Mouse (Mus musculus): ENCODE measurements at regions not wholly inside any gene's neighbourhood (a gene's known extent, or its start where the extent isn't known, plus 50 kb on each side); places are given as distances from the start of the nearest gene placed in this dataset.

DNA sequence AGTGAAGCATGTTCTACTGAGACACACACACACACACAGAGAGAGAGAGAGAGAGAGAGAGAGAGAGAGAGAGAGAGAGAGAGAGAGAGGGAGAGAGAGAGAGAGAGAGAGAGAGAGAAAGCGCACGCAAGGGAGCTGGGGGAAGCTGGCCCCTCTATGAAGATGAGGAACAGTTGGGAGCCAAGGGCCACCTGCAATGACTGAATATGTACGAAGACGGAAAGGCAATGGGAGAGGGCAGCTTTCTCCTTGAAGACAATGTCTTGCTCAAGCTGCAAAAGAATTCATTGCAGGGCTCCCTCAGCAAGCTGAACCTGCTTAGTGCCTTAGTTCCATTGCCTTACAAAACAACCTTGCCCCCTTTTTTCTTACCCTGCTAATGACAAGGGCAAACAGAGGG is 163.1 kb downstream of the Sox4 start:
- Histone ChIP-seq H3K4me2 (no peak overlapping the region), H3K4me3 (no peak overlapping the region), H3K4me1 (peaks cover 33% of the 10 kb centered on the region; the same call in 1 of the 2 replicates), H3K9me3 (no peaks in the 10 kb centered on the region), H3K27me3 (no peaks in the 10 kb centered on the region), H3K9ac (no peak overlapping the region), H3K36me3 (no peaks in the 10 kb centered on the region), H3K27ac (no peak overlapping the region)
- 74% methylated on average over 4 of the region's 4 CpGs for WGBS
- ATAC-seq (ENCODE audit: borderline replicate concordance, extremely low read depth, low FRiP score, low TSS enrichment): no peak

GRCm38 (mm10) chr13:28787331-28787643 is 166.2 kb downstream of the Sox4 start:
- no peaks in the 10 kb centered on the region for H3K36me3 ChIP-seq
- no peak overlapping the region for H3K4me3 ChIP-seq
- peak; percentile 44; the same call in 1 of the 2 replicates for ATAC-seq (ENCODE audit: borderline replicate concordance, extremely low read depth, low FRiP score, low TSS enrichment)
- no peak overlapping the region for H3K9ac ChIP-seq
- H3K4me2 ChIP-seq: peak overlapping the region; percentile 27; the same call in 1 of the 2 replicates
- peak overlapping the region; percentile 51; the same call in 1 of the 2 replicates for H3K27ac ChIP-seq
- no peaks in the 10 kb centered on the region for H3K9me3 ChIP-seq
- 23% methylated on average over 3 of the region's 3 CpGs for WGBS
- no peaks in the 10 kb centered on the region for H3K27me3 ChIP-seq
- H3K4me1 ChIP-seq: peaks cover 21% of the 10 kb centered on the region; the same call in 1 of the 2 replicates

DNA sequence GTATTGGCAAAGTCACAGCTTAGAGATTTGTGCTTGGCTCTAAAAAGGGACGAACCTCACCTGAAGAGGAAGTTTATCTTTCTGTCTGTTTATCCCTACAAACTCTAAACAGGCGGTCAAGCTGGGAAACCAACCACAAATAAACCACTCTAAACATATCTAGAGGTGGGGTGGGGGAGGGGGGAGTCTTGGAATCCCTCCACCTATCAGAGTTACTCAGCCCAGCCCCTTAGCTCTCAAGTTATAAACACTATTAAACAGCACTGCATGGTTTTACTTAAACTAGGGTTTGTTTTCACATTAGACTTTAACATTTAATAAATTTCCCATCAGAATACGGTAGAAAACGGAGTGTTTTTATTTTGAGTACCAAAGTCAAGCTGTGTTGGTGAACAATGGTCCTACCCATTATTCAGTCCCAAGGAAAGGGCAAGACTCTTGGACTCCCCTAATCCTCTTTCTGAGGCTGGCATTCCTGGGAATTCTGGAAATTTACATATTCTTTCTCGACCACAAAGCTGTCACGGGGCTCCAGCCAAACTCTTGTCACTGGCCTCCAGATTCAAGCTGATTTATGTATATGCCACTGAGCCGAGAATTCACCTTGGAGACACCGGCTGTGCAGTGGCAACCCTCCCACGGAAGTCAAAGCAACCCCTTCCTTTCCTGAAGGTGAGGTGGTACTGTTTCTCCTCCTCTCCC is 166.7 kb downstream of the Sox4 start:
- ATAC-seq (ENCODE audit: borderline replicate concordance, extremely low read depth, low FRiP score, low TSS enrichment): peak; percentile 11; the same call in 1 of the 2 replicates
- H3K27ac ChIP-seq: peak overlapping the region; percentile 51; the same call in 1 of the 2 replicates

DNA sequence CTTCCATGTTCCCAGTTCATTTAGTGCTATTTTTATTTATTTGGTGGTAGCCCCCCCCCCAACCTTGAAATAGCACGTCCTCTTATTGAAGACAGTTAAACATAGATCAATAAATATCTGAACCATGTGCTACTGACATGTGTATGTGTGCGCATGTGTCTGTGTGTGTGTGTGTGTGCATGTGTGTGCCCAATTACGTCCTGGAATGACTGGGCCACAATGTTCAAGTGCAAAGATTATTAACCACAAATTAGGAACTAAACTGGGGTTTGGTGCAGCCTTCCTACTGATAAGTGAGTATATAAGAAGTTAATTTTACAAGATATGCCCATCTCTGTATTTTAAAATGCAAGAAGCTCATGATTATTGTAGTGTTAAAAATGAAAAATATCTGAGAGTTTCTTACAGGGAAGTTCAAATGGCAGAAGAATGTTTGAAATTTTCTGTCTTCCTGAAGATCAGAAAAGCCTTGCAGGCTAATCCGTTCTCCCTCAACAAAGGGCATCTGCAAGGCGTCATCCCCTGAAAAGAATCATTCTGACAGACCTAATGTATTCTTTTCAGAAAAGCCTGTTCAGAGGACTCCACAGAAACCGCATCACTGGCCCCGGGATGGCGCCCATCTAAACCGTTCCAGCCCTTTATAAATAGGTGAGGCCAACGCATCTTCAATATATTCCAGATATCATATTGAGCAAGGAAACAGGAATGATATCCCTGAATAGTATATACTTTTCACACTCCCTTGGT is 170.8 kb downstream of the Sox4 start:
- Histone ChIP-seq H3K9ac (no peak overlapping the region), H3K36me3 (no peaks in the 10 kb centered on the region), H3K4me2 (no peak overlapping the region), H3K27ac (no peak overlapping the region), H3K4me1 (peaks cover 28% of the 10 kb centered on the region), H3K4me3 (no peak overlapping the region), H3K9me3 (no peaks in the 10 kb centered on the region), H3K27me3 (no peaks in the 10 kb centered on the region)
- 57% methylated on average over 10 of the region's 10 CpGs for WGBS
- ATAC-seq (ENCODE audit: borderline replicate concordance, extremely low read depth, low FRiP score, low TSS enrichment): no peak

More for the DNA sequence above, 166.7 kb downstream of the Sox4 start:
- no peaks in the 10 kb centered on the region for H3K27me3 ChIP-seq
- no peak overlapping the region for H3K9ac ChIP-seq
- WGBS: 29% methylated on average over 9 of the region's 9 CpGs
- no peak overlapping the region for H3K4me3 ChIP-seq
- no peaks in the 10 kb centered on the region for H3K9me3 ChIP-seq
- peaks cover 26% of the 10 kb centered on the region for H3K4me1 ChIP-seq
- no peaks in the 10 kb centered on the region for H3K36me3 ChIP-seq
- peak overlapping the region; percentile 27; the same call in 1 of the 2 replicates for H3K4me2 ChIP-seq

DNA sequence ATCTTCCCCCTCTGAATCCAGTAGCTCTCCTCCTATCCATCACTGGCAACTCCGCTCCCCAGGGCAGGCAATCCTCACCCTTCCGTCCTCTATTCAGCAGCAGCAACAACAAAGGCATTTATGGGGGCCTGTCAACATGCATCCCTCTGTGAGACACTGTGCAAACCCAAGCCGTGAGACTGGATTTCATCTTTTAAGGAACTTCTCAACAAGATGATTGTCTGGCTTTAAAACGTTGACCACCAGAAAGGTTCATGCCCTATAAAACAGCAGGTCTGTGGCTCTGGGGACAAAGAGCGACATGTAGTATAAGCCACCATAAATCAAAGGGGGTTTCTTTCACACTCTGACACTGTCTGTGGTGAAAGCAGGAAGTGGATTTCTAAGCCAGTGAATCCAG is 171.4 kb downstream of the Sox4 start:
- 34% methylated on average over 5 of the region's 5 CpGs for WGBS
- Histone ChIP-seq H3K9me3 (no peaks in the 10 kb centered on the region), H3K9ac (no peak overlapping the region), H3K27me3 (no peaks in the 10 kb centered on the region), H3K4me3 (no peak overlapping the region), H3K4me2 (no peak overlapping the region), H3K27ac (no peak overlapping the region; the same call in 1 of the 2 replicates), H3K36me3 (no peaks in the 10 kb centered on the region), H3K4me1 (peaks cover 22% of the 10 kb centered on the region)
- no peak for ATAC-seq (ENCODE audit: borderline replicate concordance, extremely low read depth, low FRiP score, low TSS enrichment)

DNA sequence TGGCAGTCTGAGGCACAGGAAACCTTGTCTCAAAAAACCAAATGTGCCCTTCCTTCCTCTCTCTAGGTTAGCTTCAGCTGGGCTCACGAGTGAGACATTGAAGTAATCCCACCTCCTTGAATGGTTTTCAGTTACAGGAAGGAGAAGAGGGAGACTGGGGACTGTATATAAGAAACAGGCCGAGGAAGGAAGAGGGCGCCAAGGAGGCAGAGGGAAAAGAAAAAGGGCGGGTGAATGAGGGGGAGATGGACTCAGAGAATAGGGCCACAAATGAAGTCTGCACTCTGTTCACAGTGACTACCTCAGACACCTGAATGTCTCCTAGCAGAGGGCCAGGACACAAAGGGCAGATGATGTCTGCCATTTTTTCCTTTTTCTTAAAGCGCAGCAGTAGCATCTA is 171.9 kb downstream of the Sox4 start:
- H3K4me3 ChIP-seq: no peak overlapping the region
- no peak overlapping the region for H3K4me2 ChIP-seq
- no peaks in the 10 kb centered on the region for H3K36me3 ChIP-seq
- no peaks in the 10 kb centered on the region for H3K27me3 ChIP-seq
- no peak for ATAC-seq (ENCODE audit: borderline replicate concordance, extremely low read depth, low FRiP score, low TSS enrichment)
- peaks cover 17% of the 10 kb centered on the region for H3K4me1 ChIP-seq
- no peaks in the 10 kb centered on the region for H3K9me3 ChIP-seq
- WGBS: 52% methylated on average over 5 of the region's 5 CpGs
- H3K27ac ChIP-seq: no peak overlapping the region; the same call in 1 of the 2 replicates
- no peak overlapping the region for H3K9ac ChIP-seq

GRCm38 (mm10) chr13:28780462-28780861 is 173.1 kb downstream of the Sox4 start:
- H3K4me2 ChIP-seq: no peak overlapping the region
- no peaks in the 10 kb centered on the region for H3K27me3 ChIP-seq
- no peaks in the 10 kb centered on the region for H3K9me3 ChIP-seq
- peaks cover 12% of the 10 kb centered on the region for H3K4me1 ChIP-seq
- no peaks in the 10 kb centered on the region for H3K36me3 ChIP-seq
- H3K9ac ChIP-seq: no peak overlapping the region
- 71% methylated on average over 5 of the region's 5 CpGs for WGBS
- H3K4me3 ChIP-seq: no peak overlapping the region
- H3K27ac ChIP-seq: no peak overlapping the region
- ATAC-seq (ENCODE audit: borderline replicate concordance, extremely low read depth, low FRiP score, low TSS enrichment): no peak

DNA sequence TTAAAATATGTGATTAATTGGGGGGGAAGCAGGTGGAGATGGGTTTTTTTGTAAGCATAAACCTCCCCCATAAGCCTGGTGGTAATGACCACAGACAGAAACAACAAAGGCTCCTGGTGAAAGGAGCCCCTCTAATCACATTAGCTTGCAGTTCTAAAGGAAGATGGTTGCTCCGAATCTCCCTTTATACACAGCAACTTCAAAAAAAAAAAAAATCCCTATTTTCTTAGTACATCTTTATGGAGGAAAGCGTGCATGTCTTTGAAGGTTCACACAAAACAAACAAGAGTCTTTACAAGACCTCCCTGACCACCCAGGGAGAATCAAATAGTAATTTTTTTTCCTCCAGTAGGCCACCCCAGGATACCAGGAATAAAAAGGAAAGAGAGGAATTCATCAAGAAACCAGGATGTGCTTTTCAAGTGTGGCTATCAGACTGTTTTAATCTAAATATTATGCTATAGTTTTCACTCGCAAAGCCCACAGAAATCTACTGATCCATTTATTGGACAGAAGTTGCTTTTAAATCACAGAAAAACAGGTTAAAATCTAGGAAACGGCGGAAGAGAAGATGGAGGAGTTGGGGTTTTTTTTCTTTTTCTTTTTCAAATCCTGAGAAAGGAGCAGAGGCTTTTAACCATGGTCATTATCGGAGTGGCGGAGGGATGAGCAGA is 178.2 kb downstream of the Sox4 start:
- 56% methylated on average over 7 of the region's 7 CpGs for WGBS
- no peak overlapping the region for H3K27ac ChIP-seq

DNA sequence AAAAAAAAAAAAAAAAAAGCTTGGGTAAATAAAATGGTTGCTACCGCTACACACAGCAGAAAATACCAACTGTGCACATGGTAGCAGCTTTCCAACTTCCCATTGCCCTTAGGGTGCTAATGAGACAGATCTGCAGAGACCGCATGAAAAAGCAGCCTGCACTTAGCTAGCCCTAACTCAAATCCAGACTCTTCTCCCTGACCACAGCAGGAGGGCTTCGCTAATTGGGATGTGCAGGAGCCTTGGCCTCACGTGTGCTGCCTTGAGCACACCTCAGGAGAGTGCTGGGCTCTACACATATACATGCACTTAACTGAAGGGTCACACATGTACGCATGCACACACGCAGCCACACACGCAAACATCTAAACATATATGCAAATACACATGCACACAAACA is 178.9 kb downstream of the Sox4 start:
- H3K9ac ChIP-seq: no peak overlapping the region
- no peak for ATAC-seq (ENCODE audit: borderline replicate concordance, extremely low read depth, low FRiP score, low TSS enrichment)
- H3K27ac ChIP-seq: no peak overlapping the region
- no peak overlapping the region for H3K4me3 ChIP-seq
- no peak overlapping the region for H3K4me2 ChIP-seq
- no peaks in the 10 kb centered on the region for H3K9me3 ChIP-seq
- 80% methylated on average over 7 of the region's 7 CpGs for WGBS
- peaks cover 12% of the 10 kb centered on the region for H3K4me1 ChIP-seq
- no peaks in the 10 kb centered on the region for H3K27me3 ChIP-seq
- H3K36me3 ChIP-seq: no peaks in the 10 kb centered on the region

More for the DNA sequence above, 178.2 kb downstream of the Sox4 start:
- Histone ChIP-seq H3K27me3 (no peaks in the 10 kb centered on the region), H3K4me1 (peaks cover 7% of the 10 kb centered on the region), H3K4me3 (no peak overlapping the region), H3K9me3 (no peaks in the 10 kb centered on the region), H3K4me2 (no peak overlapping the region), H3K9ac (no peak overlapping the region), H3K36me3 (no peaks in the 10 kb centered on the region)
- no peak for ATAC-seq (ENCODE audit: borderline replicate concordance, extremely low read depth, low FRiP score, low TSS enrichment)

DNA sequence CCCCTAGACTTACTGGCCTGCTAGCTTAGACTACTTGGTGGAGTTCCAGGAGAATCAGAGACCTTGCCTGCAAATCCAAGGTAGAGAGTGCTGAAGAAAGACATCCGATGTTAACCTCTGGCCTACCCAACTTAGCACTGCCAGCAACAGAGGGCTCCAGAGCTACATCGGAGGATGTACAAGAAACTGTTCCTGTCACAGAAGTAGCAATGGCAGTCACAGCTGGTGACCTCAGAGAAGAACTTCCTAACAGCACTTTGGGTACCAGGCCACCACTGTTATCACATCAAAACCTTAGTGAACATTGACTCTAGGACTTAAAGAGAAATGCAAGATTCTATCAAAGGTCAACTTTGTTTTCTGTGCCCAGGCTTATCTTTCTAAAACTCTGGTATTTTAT is 180.0 kb downstream of the Sox4 start:
- Histone ChIP-seq H3K36me3 (no peaks in the 10 kb centered on the region), H3K9ac (no peak overlapping the region), H3K27ac (no peak overlapping the region), H3K27me3 (no peaks in the 10 kb centered on the region), H3K4me3 (no peak overlapping the region), H3K9me3 (no peaks in the 10 kb centered on the region), H3K4me2 (no peak overlapping the region), H3K4me1 (peaks cover 20% of the 10 kb centered on the region)
- ATAC-seq (ENCODE audit: borderline replicate concordance, extremely low read depth, low FRiP score, low TSS enrichment): no peak
- 76% methylated on average over 2 of the region's 2 CpGs for WGBS

GRCm38 (mm10) chr13:28770531-28770930 is 183.0 kb downstream of the Sox4 start:
- no peaks in the 10 kb centered on the region for H3K27me3 ChIP-seq
- no peaks in the 10 kb centered on the region for H3K36me3 ChIP-seq
- H3K4me3 ChIP-seq: no peak overlapping the region
- no peaks in the 10 kb centered on the region for H3K9me3 ChIP-seq
- 19% methylated on average over 13 of the region's 13 CpGs for WGBS
- H3K4me2 ChIP-seq: peak overlapping the region; percentile 24
- no peak for ATAC-seq (ENCODE audit: borderline replicate concordance, extremely low read depth, low FRiP score, low TSS enrichment)
- peaks cover 22% of the 10 kb centered on the region for H3K4me1 ChIP-seq
- no peak overlapping the region for H3K9ac ChIP-seq
- H3K27ac ChIP-seq: peak overlapping the region; percentile 1; the same call in 1 of the 2 replicates

DNA sequence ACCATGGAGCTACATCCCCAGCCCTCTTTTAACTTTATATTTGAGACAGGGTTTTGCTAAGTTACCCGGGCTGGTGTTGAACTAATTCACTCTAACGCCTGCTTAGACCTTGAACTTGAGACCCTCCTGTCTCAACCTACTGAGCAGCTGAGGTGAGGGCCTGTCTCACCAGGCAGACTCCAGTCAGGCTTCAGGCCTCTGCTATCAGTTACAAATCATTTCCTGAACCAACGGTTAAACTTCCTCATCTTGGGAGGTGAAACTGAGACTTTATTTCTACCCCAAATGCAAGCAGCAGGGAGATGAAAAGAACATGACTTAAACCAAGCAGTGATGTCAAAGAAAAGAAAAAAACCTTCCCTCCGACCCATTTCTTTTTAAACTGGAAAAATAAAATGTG is 183.5 kb downstream of the Sox4 start:
- H3K36me3 ChIP-seq: no peaks in the 10 kb centered on the region
- H3K4me3 ChIP-seq: no peak overlapping the region
- no peak overlapping the region for H3K4me2 ChIP-seq
- H3K9ac ChIP-seq: no peak overlapping the region
- peaks cover 22% of the 10 kb centered on the region for H3K4me1 ChIP-seq
- WGBS: 50% methylated on average over 4 of the region's 4 CpGs
- H3K27ac ChIP-seq: no peak overlapping the region
- no peaks in the 10 kb centered on the region for H3K27me3 ChIP-seq
- no peaks in the 10 kb centered on the region for H3K9me3 ChIP-seq
- ATAC-seq (ENCODE audit: borderline replicate concordance, extremely low read depth, low FRiP score, low TSS enrichment): no peak
